Mouse (Mus musculus): ENCODE measurements at regions not wholly inside any gene's neighbourhood (a gene's known extent, or its start where the extent isn't known, plus 50 kb on each side); places are given as distances from the start of the nearest gene placed in this dataset.

DNA sequence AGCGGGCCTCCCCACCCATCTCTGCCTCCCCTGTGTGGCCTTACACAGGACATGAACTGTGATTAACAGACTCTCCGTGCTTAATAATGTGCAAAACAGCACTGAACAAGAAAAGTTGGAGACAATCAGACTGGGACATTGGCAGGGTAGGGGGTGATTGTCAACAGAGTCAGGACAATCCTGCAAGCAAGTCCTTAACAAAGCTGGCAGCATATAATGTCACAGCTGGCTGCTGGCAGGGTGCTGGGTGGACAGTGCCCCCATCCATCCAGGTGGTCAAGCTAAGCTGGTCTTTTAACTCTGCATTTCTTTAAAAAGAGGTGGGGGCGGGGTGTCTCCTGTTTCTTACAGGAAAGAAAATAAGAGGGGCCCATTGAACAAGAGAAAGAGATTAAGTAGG is 149.2 kb upstream of the Ralgapa2 start:
- Histone ChIP-seq H3K27ac (replicated peaks; ENCODE audit: low read depth, low read length) (no peak overlapping the region), H3K4me1 (ENCODE audit: control insufficient read depth, insufficient read depth, insufficient read length, low read length) (no peaks in the 10 kb centered on the region), H3K4me3 (ENCODE audit: insufficient read depth, low read depth, low read length) (no peak overlapping the region)

DNA sequence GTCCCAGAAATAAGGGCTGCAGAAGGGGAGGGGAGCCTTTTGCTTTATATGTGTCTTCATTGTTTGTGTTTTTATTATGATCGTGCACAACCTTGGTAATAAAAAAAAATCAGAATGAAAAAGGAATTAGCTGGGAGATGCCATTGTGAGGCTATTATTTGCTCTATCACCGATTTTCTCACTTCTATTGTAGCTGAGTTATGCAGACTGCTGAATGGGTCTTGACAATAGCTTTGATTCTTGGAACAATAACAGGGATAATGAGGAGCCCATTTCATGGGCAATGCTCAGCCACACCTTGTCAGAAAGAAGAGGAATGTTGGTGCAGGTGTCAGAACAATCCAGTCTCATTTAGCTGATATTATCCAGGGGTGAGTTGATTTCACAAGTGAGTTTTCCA is 160.6 kb upstream of the Ralgapa2 start:
- no peak overlapping the region for H3K4me3 ChIP-seq (ENCODE audit: insufficient read depth, low read depth, low read length)
- no peaks in the 10 kb centered on the region for H3K4me1 ChIP-seq (ENCODE audit: control insufficient read depth, insufficient read depth, insufficient read length, low read length)
- H3K27ac ChIP-seq (replicated peaks; ENCODE audit: low read depth, low read length) = no peak overlapping the region

DNA sequence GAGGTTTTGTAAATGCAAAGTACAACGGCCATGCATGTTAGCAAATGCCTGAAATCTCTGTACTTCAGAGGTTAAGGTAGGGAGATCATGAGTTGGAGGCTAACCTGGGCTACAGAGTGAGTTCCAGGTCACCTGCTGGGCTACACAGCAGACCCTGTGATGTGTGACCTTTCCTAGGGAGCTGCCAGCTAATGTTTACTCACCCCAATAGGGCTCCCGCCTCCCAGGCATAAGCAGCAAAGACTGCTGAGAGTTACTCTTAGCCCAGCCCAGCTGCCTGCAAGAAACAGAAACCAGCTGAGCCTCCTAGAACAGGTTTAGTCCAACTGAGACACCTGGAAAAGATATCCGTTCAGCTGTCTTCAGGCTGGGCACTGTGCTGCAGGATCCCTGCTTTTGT is 169.8 kb upstream of the Ralgapa2 start:
- Histone ChIP-seq H3K4me3 (ENCODE audit: insufficient read depth, low read depth, low read length) (no peak overlapping the region), H3K27ac (replicated peaks; ENCODE audit: low read depth, low read length) (no peak overlapping the region), H3K4me1 (ENCODE audit: control insufficient read depth, insufficient read depth, insufficient read length, low read length) (no peaks in the 10 kb centered on the region)

DNA sequence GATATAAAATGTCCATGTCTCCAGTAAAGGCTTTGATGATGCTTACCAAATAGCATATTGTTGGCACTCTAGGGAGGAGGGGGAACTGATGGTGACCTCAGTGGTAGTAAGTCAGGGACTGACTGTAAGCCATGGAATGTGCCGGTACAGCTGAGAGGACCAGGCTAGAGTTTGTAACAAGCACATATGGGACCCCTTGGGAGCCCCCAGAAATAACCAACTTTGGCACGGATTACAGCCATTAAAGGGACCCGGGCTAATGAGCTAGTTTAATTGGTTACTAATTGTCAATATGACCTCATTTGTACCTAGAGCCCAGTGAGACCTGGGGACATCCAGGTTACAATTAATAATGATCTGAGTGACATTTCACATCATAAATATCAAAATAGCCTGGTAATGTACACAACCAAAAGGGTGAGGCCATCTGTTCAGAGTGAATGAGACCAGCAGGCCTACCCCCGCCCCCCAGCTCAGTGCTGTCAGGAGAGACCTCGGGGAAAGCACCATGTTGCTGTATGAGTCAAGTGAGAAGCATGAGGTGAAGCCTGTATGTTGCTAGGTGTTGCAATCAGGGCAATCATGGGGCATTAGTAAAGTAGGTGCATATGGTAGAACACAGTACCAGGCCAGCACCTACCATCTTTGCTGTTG is 169.7 kb upstream of the Kiz start:
- no peak overlapping the region for H3K27ac ChIP-seq (replicated peaks; ENCODE audit: low read depth, low read length)
- H3K4me3 ChIP-seq (ENCODE audit: insufficient read depth, low read depth, low read length) = no peak overlapping the region
- no peaks in the 10 kb centered on the region for H3K4me1 ChIP-seq (ENCODE audit: control insufficient read depth, insufficient read depth, insufficient read length, low read length)

DNA sequence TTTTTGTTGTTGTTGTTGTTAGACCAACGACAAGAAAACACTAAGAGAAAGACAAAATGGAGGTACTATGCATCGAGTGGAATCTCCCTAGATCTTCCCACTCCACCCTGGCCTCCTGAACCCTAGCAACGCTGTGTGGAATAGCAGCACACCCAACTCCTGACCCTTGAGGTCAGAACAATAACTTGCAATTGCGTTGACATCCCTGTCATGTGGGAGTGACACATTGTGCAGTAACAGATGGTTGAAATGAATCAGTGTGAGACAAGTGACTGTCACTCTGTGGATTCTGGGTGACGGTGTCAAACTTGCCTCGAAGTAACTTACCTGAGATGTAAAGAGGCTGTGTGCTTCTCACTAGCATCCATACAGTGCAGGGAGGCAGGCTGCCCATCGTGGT is 167.1 kb upstream of the Kiz start:
- Histone ChIP-seq H3K4me3 (ENCODE audit: insufficient read depth, low read depth, low read length) (no peak overlapping the region), H3K27ac (replicated peaks; ENCODE audit: low read depth, low read length) (no peak overlapping the region), H3K4me1 (ENCODE audit: control insufficient read depth, insufficient read depth, insufficient read length, low read length) (no peaks in the 10 kb centered on the region)

DNA sequence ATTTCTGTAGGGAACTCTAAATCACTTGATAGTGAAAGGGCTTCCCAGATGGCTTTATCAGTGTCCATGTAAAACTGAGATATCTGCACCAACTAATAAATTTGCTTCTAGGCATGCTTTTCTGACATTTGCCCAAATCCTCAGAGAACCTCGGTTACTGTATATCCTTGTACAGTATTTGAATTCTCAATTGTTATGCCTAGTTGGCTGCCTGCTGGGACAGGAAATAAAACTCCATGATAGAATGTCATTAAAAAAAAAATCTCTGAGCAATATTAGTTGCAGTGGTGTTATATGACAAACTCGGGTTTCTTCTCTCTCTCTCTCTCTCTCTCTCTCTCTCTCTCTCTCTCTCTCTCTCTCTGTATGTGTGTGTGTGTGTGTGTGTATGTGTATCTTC is 162.2 kb upstream of the Kiz start:
- H3K27ac ChIP-seq (replicated peaks; ENCODE audit: low read depth, low read length) = no peak overlapping the region
- no peak overlapping the region for H3K4me3 ChIP-seq (ENCODE audit: insufficient read depth, low read depth, low read length)
- no peaks in the 10 kb centered on the region for H3K4me1 ChIP-seq (ENCODE audit: control insufficient read depth, insufficient read depth, insufficient read length, low read length)

DNA sequence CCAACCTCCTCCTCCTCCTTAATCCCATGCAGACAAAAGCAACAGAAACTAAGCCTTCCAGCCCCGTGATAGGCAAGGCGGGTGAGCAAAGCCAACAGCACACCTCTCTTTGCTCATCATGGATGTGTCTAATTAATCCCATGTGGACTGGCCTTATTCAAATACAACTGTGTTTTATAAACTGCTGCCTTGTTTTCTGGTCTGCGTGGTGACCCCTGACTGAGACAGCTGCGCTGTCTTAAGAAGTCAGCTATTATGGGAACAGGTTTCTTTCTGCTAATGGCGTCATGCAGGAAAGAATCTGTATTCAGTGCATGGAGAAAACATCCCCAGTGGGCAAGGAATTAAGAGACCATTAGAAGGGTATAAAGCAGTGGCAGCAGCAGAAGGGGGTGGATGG is 161.6 kb upstream of the Kiz start:
- Histone ChIP-seq H3K4me1 (ENCODE audit: control insufficient read depth, insufficient read depth, insufficient read length, low read length) (no peaks in the 10 kb centered on the region), H3K27ac (replicated peaks; ENCODE audit: low read depth, low read length) (no peak overlapping the region), H3K4me3 (ENCODE audit: insufficient read depth, low read depth, low read length) (no peak overlapping the region)

DNA sequence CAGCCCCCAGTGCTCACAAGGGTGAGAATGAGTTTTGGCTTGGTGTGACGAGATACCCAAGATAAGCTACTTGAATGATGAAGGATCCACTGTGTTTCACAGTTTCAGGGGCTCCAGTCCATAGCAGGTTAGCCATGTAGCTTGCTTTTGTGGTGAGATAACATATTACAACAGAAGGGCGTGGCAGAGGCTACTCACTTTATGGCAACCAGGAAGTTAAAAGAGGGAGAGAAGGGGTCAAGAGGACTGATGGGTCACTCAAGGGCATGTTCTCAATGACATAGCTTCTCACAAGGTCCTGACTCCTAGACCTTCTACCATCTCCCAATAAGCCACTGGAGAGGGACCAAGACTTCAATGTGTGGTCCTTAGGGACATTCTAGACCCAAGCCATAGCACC is 159.4 kb upstream of the Kiz start:
- Histone ChIP-seq H3K4me1 (ENCODE audit: control insufficient read depth, insufficient read depth, insufficient read length, low read length) (no peaks in the 10 kb centered on the region), H3K27ac (replicated peaks; ENCODE audit: low read depth, low read length) (no peak overlapping the region), H3K4me3 (ENCODE audit: insufficient read depth, low read depth, low read length) (no peak overlapping the region)

DNA sequence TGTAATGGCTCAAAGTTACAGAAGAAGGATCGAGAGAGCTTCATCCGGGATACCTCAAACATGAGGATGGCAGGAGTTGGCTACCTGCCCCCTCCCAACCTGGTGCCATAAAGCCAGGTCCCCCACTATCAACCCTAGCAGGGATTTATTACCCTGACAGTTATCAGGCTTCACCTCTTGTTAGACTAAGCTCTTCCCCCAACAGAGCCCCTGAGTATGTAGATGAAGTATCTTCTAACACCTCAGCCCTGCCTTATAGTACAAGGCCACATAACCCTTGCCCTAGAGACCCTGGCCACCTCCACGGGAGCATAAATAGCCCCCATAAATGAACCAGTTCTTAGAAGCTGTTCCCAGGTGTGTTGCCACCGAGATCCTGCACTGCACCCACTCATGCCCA is 158.9 kb upstream of the Kiz start:
- no peak overlapping the region for H3K4me3 ChIP-seq (ENCODE audit: insufficient read depth, low read depth, low read length)

DNA sequence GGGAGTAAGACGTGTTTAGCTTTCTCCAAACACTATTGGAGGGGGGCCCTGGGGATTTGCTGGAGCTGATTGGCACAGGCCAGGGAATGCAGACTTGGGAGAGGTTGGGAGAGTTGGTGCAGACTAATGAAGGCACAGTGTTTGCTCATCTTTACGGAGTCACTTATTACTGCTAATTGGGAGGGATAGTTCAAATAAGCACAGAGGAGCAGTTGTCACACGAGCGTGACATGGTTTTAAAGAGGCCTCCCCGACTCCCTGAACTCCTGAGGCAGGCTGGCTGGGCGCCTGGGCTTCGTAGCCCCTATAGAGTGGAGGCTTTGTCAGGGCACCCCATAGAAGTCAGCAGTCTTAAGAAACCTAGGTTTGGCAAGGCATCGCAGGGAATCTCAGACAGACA is 145.0 kb upstream of the Kiz start:
- Histone ChIP-seq H3K4me1 (ENCODE audit: control insufficient read depth, insufficient read depth, insufficient read length, low read length) (no peaks in the 10 kb centered on the region), H3K27ac (replicated peaks; ENCODE audit: low read depth, low read length) (no peak overlapping the region), H3K4me3 (ENCODE audit: insufficient read depth, low read depth, low read length) (no peak overlapping the region)

More for the DNA sequence above, 158.9 kb upstream of the Kiz start:
- no peaks in the 10 kb centered on the region for H3K4me1 ChIP-seq (ENCODE audit: control insufficient read depth, insufficient read depth, insufficient read length, low read length)
- no peak overlapping the region for H3K27ac ChIP-seq (replicated peaks; ENCODE audit: low read depth, low read length)

DNA sequence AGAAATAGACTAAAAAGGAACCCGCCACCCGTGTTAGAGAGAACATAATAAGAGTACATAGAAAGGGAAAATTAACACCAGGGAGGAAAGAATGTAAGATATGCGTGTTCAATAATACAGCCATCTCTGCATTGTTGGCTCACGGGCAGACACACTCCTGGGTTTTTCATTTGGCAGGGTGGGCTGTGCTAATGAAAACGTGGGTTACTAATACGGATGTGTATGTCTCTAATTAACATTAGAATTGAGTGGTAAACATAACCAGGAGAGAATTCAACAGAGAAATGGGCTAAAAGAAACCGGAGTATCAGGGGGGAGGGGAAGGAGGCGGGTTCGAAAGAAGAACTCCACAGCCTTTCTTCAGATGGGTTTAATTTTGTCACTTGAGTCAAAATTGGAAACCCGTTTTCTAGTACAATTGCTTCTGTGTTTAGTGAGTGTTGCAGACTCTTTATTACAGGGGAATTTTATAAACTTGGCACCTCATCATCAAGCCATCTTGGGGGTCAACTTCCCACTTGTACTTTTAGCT is 134.4 kb upstream of the Kiz start:
- H3K4me3 ChIP-seq (ENCODE audit: insufficient read depth, low read depth, low read length) = no peak overlapping the region
- H3K4me1 ChIP-seq (ENCODE audit: control insufficient read depth, insufficient read depth, insufficient read length, low read length) = no peaks in the 10 kb centered on the region
- H3K27ac ChIP-seq (replicated peaks; ENCODE audit: low read depth, low read length) = no peak overlapping the region

DNA sequence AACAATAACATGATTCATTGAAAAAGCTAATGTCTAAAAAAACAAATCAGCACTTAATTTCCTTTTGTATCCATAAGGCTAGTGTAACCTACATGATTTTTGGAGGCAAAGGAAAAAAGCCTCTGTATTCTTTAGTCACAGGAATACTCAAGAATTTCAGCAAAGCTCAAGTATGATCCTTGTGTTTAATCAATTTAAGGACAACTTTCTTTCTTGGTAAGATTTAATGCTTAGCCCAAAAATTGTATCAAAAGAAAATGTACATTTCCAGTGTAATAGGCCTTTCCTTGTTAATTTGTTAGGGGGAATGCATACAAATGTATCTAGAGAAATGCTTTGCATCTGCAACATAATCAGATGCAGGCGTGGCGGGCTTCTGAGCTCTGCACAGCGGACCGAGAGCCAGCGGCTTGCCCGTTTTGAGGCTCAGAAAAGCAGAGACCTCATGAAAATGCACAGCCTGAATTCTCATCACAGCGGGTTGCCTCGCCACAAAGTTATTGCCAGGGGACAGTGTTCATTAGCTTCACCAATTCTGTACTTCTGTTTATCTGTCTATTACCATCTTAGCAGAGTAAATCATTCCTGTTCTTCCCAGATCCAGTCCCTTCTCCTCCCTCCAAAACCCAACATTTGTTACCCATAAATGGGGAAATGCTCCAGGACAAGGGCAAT is 133.2 kb upstream of the Kiz start:
- no peak overlapping the region for H3K27ac ChIP-seq (replicated peaks; ENCODE audit: low read depth, low read length)
- no peak overlapping the region for H3K4me3 ChIP-seq (ENCODE audit: insufficient read depth, low read depth, low read length)
- no peaks in the 10 kb centered on the region for H3K4me1 ChIP-seq (ENCODE audit: control insufficient read depth, insufficient read depth, insufficient read length, low read length)

DNA sequence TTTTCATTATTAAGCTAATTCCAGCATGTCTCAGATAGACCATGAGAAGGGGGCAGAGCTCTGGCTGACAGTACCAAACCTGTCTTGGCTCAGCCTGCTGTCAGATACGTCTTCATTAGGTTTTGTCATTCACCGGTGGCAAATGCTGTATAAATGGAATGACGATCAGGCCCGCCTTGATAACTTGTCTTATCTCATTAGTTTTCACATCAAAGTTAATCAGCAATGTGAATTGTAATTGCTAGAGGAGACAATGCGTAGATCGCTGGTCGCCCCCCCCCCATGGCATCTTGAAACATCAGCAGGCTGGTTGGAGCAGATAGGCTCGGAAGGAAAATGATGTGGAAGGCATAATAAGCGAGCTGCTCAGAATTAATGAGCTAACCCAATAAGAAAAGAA is 132.5 kb upstream of the Kiz start:
- no peak overlapping the region for H3K4me3 ChIP-seq (ENCODE audit: insufficient read depth, low read depth, low read length)
- no peak overlapping the region for H3K27ac ChIP-seq (replicated peaks; ENCODE audit: low read depth, low read length)
- no peaks in the 10 kb centered on the region for H3K4me1 ChIP-seq (ENCODE audit: control insufficient read depth, insufficient read depth, insufficient read length, low read length)

DNA sequence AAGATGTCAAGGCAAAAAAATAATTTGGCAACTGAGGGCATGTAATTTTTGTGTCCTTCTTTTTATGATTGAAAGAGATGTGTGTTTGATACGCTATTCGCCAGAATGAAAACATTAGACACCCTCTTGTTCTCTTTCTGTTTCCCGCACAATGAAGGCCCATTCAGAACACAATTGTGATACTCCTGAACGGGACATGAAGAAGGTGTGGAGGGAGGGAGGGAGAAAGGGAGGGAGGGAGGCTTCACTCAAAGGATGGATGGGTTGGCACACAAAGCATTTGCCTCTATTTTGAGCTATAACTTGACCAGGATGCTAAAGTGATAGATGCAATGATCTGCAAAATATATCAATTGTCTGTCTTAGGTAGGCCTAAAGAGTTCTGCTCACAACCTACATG is 132.0 kb upstream of the Kiz start:
- H3K4me1 ChIP-seq (ENCODE audit: control insufficient read depth, insufficient read depth, insufficient read length, low read length) = no peaks in the 10 kb centered on the region
- no peak overlapping the region for H3K27ac ChIP-seq (replicated peaks; ENCODE audit: low read depth, low read length)

DNA sequence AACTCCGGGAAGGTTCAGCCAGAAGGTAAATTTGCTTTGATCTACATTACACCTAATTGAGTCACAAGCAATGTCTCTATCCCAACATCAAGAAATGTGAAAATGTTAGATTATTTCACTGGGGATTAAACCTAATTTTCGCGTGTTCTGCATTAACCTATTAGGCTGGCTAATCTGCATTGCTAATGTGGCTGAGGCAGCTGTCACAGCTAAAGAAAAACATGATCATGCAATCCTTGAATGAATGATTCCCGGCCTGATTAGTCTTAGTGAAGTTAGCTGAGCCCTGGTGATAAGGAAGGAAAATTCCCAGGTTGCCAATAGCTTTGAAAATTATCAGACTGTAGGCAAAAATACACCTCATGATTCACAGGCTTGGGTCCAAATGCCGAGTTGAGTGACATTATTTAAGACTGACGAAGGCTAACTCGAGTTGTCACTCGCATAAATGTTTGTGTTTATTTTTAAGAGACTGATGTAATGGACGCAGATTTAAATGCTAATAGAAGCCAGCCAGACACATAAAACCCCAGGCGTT is 131.5 kb upstream of the Kiz start:
- Histone ChIP-seq H3K27ac (replicated peaks; ENCODE audit: low read depth, low read length) (no peak overlapping the region), H3K4me3 (ENCODE audit: insufficient read depth, low read depth, low read length) (no peak overlapping the region), H3K4me1 (ENCODE audit: control insufficient read depth, insufficient read depth, insufficient read length, low read length) (no peaks in the 10 kb centered on the region)

More for the DNA sequence above, 132.0 kb upstream of the Kiz start:
- H3K4me3 ChIP-seq (ENCODE audit: insufficient read depth, low read depth, low read length) = no peak overlapping the region
